Mouse (Mus musculus): Measurements from ENCODE around the gene Tspo2.
"Not testable (repeated sequence)": the region's sequence is repeated elsewhere in the genome, so short reads cannot be mapped to it uniquely, and the experiment has no call there.

Gene Tspo2

DNA sequence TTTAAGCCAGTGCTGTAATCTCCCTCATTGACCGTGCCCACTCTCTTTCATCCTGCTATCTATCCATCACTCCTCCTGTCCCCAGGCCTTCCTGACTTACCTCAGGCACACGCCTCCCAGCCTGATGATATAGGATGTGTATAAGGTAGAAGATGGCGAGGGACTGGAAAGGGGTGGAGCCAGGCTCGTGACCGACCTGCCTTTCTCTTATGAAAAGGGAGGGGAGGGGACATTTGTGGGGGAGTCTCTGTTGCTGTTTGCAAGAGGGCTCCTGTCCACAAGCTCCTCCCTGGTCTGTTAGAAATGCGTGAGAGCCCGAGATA lies at the start of gene Tspo2:
Tspo2 (minus strand) TSS at position 170 of the 323 bp plus-strand sequence.
- DNase-seq (ENCODE audit: low read depth, low spot score) = no peak

DNA sequence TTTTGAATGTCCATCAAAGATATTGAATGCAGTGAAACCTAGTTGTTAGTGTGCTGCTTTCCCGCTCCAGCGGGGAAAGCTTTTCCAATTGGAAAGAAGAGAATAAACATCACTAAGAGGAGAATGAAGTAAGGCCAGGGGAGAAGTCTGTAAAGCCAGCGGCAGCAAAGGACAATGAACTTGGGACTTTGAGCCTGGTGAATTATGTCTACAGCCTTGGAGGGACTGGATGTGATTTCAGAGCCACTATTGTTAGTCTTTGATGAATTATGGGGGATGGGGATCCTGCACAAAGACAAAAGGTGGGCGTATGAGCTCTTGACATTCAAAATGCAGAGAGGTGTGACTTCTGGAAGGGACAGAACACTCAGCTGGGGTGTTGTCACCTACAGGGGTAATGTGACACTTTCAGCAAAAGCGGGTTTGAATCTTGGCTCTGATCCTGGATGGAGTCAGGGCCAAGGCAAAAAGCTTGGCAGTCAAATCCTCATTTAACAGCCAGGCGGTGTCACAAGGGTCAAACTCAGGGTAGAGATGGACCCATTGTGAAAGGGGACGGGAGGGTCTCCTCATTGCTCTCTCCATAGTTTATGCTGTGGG lies 49.6 kb upstream of the Tspo2 start:
- DNase-seq (ENCODE audit: low read depth, low spot score) = no peak

DNA sequence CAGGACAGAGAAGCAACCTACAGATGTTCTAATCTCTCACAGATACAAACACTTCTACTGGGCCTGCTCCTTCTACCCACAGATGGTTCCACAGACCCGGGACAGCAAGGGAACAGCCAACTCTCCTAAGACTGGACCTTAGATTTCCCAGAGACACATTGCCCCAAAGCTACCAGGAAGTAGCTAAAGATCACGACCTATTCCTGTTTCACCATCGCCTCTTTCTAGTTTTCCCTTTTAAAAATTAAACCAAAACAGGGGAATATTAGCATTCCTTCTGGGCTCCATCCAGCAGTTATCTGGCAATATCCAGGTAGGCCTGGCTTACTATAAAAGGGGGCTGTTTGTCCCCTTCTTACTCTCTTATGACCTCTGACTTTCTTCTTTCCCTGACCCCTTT lies 46.7 kb upstream of the Tspo2 start:
- DNase-seq (ENCODE audit: low read depth, low spot score) = no peak

DNA sequence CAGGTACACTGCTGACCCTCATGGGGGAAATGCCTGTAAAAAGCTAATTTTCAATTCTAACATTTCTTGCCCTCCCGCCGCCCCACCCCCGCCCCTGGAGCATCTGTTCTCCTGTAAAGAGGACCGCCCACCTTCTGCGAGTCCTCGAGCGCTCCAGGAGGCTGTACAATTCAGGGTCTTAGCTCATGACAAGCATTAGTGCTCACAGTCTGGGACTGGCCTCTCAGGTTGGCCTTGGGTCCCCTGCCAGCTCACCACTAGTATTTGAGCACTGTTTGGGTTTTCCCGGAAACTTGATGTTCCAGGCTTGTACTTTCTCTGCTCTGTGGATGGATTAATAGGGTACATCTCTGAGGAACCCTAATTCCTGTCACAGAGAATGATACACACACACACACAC lies 42.7 kb upstream of the Tspo2 start:
- DNase-seq (ENCODE audit: low read depth, low spot score) = no peak

DNA sequence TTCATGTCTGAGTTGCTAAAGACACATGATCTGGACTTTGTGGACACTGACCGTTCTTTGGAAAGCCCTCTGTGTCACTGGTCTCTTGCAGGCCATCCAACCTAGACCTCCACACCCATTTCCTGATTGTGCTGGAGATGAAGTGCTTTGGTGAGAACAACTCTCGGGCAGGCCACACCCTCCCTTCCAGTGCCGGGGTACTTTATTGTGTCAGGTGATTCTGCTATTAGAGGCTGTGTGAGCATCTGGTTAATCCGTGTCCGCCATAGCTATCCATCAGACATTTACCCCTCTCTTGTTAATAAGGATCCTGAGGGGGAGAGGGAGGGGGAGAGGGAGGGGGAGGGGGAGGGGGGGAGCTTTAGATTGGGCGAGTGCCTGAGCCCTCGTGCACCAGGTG lies 42.3 kb upstream of the Tspo2 start:
- DNase-seq (ENCODE audit: low read depth, low spot score) = no peak

DNA sequence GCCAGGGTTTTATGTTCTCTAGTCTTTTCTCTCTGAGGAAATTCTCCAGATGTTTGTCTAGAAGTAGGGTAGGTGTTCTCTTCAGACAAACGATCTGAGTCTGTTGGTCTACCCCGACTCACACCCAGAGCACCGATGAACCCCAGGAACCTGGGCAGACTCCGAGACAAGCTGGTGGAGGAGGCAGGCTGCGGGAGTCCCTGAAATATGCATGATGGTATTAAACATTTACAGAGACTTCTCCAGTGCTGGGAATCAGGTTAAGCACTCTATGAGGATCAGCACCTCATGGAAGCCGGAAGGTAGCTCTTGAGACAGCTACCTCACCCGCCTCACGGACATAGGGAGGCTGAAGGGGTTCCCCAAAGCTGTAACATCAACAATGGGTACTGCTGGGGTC lies 41.3 kb upstream of the Tspo2 start:
- DNase-seq (ENCODE audit: low read depth, low spot score) = no peak

DNA sequence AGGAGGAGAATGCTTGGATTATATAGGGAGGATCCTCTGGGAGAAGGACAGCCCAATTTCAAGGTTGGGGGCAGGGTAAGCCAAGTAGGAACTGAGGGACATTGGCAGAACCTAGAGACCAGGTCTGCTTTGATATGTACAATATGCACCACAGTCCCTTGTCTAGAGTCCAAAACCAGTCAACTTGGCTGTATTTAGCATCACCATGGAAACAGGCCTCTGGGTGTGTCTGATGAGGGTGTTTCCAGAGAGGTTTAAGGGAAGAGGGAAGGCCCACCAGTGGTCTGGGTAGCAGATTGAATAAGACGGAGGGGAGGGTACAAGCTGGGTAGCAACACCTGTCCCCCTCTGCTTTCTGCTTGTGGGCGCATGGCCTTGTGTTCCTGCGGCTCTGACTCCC lies 38.1 kb upstream of the Tspo2 start:
- no peak for DNase-seq (ENCODE audit: low read depth, low spot score)

DNA sequence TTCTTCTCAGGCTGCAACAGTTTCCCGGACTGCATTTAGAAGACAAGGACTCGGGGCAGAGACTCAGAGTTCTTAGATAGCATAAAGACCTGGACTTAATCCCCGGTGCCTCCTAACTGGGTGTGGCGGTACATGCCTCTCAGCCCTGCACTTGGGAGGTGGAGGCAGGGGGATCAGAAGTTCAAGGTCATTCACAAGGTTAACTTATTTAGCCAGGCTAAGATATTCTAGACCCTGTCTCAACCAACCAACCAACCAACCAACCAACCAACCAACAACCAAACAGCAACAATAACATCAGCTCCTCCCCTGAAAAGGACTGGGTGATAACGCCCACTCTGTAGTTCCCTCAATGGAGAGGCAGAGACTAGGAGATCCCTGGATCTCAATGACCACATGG lies 32.9 kb upstream of the Tspo2 start:
- no peak for DNase-seq (ENCODE audit: low read depth, low spot score)

DNA sequence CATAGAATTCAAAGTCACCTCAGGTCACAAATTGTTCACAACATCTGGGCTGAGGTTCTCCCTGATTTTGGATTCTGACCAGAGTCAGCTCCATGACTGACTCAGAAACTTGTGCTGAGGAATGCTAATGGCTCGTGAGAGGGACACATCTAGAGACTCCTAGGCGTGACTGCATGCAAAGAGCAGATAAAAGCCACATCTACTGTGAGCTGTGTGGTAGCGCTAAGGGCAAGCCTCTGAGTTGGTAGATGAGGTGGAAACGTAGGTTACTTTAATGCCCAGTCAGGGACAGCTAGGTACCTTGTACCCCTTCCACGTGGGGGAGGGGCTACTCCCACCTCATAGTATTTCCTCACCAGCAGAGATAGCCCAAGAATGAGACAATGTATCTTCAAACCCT lies 32.4 kb upstream of the Tspo2 start:
- DNase-seq (ENCODE audit: low read depth, low spot score) = no peak

DNA sequence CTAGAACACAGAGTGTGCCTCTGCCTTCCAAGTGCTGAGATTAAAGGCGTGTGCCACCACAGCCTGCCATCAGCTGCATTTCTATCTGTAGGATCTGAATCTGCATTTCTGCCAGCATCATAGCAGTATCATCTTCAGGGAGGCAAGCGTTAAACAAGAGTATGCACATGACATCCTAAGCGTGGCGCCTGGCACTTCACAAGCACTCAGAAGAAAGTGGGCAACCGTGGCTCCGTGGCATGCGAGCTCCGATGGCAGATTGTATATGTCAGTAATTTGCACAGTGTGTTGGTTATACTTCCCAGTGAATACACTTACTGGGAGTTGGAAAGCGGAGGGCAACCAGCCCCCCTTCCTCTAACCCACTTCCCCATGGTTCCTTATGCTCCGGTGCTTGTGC lies 28.6 kb upstream of the Tspo2 start:
- DNase-seq (ENCODE audit: low read depth, low spot score) = peak; percentile 18

DNA sequence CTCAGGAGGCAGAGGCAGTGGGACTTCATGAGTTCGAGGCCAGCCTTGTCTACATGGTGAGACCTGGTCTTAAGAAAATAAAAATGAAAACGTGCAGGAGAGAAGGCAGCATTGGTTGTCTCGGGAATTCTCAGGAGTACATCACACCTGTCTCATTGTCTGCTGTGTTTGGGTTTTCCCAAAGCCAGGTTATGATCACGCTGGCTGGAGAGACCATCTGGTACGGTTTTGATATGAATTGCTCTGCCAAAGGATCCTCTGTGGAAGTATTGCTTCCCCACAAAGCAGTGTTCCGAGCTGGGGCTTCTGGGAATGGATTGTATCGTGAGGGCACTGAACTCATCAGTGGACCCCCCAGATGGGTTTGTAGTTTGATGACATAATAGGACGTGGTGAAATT lies 24.1 kb upstream of the Tspo2 start:
- DNase-seq (ENCODE audit: low read depth, low spot score) = no peak

DNA sequence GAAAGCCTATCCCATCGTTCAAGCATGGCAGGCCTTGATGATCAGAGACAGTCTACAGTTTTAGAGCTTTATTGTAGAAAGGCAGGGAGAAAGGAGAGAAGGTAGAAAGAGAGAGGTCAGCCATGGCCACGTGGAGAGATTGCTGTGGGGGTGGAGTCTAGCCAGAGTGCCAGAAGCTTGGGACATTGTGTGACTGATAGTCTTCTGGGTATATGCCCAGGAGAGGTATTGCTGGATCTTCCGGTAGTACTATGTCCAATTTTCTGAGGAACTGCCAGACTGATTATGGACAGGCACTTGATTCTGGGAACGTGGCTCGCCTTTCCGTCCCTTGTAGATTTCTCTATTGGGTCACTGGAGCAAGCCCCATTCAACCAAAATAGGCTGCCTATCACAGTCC lies 23.0 kb upstream of the Tspo2 start:
- DNase-seq (ENCODE audit: low read depth, low spot score) = not testable (repeated sequence)

DNA sequence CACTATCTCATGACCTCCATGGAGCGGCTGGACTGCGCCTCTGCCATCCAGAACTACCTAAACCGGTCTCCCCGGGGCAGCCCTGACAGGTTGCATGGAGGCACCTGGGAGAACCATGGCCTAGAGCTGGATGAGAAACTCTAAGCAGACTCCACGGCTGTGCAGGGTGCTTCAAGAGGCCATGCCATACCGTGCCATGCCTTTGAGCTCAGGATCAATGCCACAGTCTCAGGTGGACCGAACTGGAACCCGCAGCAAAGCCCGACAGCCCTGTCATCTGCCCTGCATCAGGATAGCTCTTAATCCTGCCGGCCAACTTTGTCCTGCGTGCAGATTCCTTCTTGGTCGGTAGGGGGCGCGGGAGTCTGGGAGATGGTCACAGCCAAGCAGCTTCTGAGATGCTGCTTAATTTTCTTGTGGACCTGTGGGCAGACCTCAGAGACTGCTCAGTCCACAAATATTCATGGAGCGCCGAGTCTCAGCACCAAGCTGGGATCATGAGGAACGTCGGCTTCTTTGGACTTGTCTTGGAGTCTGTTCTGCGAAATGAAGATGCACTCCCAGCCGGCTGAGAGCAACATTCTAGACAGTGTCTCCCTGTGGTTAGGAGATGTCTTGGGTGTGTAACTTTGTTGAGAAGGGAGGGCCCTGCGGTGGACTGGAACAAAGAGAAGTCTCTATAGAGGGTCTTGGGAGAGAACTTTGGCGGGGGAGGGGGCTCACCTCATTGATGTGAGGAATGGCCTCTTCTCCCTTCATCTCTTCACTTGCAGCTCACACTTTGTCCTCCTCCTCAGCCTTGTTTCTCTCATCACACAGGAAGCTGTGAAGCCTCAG lies 16.3 kb upstream of the Tspo2 start:
- peak; percentile 43 for DNase-seq (ENCODE audit: low read depth, low spot score)

DNA sequence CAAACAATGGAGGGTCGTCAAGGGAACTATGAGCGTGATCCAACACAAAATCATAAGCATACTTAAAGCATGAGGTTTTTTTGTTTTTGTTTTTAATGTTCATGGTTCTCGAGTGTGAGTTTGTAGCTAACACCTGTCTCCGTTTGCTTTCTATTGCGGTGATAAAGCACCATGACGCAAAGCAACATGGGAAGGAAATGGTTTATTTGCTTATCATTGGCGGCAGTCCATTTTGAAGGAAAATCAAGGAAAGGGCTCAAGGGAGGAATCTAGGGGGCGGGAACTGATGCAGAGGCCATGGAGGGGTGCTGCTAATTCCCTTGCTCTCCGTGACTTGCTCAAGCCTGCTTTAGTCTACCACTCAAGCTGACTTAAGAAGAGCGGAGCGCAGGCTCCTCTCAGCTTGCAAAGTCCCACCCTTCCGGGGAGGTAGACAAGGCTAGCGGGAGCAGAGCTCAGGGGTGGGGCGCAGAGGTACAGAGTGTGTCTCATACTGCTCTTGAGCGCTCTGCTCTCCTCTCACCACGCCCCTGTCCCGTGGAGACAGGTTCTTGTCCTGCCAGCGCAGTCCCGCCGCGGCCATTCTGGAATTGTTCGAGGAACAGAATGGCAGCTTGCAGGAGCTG lies 15.6 kb upstream of the Tspo2 start:
- DNase-seq (ENCODE audit: low read depth, low spot score) = no peak

DNA sequence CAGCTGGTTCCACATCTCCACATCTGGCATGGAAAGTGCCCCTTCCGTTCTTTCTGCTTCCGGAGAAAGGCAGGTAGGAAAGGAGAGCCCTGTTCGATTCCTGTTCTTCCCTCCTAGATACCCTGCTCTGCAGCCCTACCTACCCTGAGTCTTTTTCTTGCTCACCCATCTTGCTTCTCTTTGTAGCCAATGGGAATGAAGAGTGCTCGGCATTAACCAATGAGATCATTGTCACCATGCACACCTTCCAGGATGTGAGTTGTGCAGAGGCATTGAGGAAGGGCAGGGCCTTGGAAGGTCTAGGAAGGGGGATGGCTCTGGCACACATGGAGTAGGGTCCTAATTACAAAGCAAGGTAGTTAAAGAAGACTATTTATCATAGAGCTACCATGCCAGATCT lies 12.1 kb upstream of the Tspo2 start:
- no peak for DNase-seq (ENCODE audit: low read depth, low spot score)

DNA sequence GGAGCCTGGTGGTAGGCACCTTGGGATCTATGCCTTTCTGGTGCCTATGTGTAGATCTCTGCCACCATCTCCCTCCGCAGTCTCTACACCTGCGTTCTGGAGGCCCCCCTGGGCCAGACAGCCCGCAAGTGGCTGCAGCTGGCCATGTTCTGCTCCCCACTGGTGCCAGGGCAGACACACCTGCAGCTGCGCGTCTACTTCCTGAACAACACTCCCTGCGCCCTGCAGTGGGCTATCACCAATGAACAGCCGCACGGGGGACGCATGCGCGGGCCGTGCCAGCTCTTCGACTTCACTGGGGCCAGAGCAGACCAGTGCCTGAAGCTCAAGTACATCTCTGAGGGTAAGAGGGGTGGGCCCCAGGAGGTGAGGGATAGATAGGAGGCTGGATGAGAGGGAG lies 10.8 kb upstream of the Tspo2 start:
- DNase-seq (ENCODE audit: low read depth, low spot score) = no peak

DNA sequence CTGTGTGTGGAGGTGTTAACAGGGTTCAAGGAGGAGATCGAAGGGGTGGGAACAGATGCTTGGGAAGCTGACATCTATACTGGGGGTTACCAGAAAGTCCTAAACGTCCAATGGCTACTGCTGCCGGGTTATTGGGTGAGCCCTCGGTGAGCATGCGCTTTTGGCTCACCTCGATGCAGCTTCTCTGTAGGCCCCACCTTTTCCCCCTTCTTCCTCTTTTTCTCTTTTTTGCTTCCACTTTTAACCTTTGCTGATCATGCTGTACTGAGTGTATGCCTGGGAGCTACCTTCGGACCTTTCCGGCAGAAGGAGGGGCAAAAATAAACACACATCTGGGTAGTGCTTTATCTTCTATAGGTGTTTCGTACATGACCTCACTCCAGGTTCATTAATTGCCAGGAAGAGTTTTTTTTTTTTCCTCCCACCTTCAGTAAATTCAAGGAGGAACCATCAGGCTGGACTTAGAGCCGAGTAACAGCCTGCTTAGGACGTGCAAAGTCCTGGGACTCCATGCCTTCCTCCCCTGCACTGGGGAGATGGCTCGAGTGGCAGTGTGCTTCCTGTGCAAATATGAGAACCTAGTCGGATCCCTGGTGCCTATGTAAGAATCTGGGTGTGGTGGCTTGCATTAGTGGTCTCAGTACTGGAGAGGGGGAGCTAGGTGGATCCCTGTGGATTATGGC lies 6.8 kb upstream of the Tspo2 start:
- no peak for DNase-seq (ENCODE audit: low read depth, low spot score)

DNA sequence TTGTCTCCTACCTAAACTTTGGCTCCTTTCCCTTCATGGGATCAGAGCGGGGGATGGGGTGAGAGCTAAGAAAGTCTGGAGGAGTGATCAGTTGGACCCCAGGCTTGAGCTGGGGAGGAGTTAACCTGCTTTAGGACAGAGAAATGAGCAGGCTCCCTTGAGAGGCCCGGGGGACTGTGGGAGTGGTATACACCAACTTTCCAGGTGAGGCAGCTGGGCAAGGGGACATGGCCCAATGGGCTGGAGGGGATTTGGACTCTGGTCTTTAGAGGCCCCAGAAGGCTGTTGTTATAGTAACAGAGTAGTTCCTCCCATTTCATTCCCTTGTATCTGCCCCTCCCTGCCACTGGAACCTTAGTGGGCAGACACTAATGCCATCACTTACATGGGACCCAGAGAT lies 4.6 kb upstream of the Tspo2 start:
- no peak for DNase-seq (ENCODE audit: low read depth, low spot score)

DNA sequence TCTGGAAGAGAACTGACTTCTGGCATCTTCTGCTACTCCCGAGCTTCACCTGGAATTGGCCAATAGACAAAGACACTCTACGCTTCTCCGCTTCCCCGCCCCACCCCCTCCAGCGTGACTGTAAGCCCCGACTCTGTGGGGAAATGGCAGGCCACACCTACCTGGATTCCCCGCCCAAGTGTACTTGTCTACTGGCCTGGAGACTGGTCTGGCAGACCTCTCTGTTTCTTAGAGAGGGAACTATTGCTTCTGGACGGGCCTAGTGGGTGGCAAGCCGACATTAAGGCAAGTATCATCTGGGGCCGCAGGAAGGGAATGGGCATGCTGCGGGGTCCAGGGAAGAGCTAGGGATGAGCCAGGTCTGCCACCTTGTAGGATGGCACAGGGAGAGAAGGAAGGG lies 3.4 kb upstream of the Tspo2 start, which contains the start of gene Unc5cl:
Unc5cl (plus strand) TSS at position 214 of the 400 bp plus-strand sequence.
- DNase-seq (ENCODE audit: low read depth, low spot score) = no peak

DNA sequence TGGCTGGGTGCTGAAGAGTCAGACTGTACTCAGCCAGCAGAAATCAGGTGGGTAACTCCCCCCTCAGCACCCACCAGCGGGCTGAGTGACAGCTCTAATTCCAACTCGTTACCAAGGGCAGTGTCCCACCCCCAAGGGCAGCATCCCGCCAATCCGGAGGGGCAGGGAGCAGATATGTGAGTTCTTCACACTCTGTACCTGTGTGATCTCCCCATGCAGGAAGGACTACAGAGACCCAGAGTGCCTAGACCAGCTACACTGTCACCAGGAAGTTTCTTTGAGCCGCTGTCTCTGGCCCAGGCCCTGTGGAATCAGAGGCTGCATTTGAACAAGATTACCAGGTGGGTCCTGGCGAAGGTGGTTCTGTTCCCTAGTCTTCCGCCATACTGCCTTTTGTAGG lies 2.9 kb upstream of the Tspo2 start:
- no peak for DNase-seq (ENCODE audit: low read depth, low spot score)

DNA sequence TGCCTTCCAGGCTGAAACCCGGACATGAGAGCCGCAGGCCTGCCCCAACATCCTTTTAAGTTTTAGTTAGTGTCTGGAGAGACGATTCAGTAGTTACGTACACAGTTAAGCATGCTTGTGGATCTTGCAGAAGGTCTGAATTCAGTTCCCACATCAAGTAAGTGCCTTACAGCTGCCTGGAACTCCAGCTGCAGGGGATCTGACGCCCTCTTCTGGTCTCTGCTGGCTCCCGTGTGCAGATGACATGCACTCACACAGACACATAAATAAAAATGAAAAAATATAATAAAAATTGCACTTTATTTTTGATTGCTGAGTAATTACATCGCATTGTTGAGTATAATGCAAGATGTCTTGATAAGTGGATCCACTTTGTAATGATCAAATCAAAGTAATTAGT lies 2.2 kb upstream of the Tspo2 start:
- DNase-seq (ENCODE audit: low read depth, low spot score) = no peak

DNA sequence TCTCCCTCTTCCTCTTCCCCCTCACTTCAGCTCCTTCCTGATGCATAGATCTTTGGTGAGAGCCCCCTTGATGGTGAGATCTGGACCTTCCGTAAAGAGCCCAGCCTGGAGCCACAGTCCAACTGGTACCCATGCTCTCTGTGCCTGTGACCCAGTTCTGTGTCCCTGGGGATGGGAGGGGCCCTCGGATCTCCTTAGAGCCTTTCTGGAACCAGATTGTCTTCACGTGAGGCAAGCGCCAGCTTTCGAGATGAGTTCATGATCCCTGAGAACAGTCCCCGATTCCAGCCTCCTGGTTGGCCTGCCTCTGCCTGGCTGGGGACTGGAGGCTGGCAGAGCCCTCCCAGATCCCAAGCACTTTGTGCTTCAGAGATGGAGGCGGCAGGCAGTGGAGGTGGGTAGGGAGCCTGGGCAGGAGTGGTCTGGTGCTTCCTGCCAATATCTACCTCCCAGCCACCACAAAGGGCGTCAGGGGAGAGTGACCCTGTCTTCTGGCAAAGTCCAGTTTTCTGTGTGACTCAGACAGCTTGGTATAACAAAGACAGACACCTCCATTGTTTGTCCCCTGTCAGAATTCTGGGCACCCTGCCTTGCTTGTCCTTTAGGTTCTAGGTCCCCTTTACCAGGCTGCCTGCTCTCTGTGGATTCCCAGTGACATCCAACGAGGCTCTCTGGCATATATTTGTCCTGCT lies 577 bp upstream of the Tspo2 start:
- DNase-seq (ENCODE audit: low read depth, low spot score) = no peak

All from brain, embryonic 18.5 days (tissue).